Mouse (Mus musculus): ENCODE data around the gene Tgfbr3l.

Gene Tgfbr3l

GRCm38 (mm10) chr8:4247951-4248540, at the start of gene Tgfbr3l:
TSS of gene Tgfbr3l (plus strand) at chr8:4248214.
- in situ Hi-C loops (cut with MboI; ENCODE audit: unreplicated experiment in 2 of 2): loop anchor here (10.0 to 25.0 kb wide), 2 partner anchors 427 to 736 kb away; partner anchors contain the start of genes Mcoln1 (in 2 of the 2) and Pnpla6 (in 2 of the 2)

- in situ Hi-C loops (cut with MboI; ENCODE audit: unreplicated experiment in 2 of 2): no loop called here
Observed at GRCm38 (mm10) chr8:4201321-4201720, 46.7 kb upstream of the Tgfbr3l start.

GRCm38 (mm10) chr8:4205246-4206123, 42.5 kb upstream of the Tgfbr3l start:
- in situ Hi-C loops (cut with MboI; ENCODE audit: unreplicated experiment in 2 of 2): no loop called here

- in situ Hi-C loops (cut with MboI; ENCODE audit: unreplicated experiment in 2 of 2): no loop called here
Observed at GRCm38 (mm10) chr8:4206182-4207015, 41.6 kb upstream of the Tgfbr3l start.

GRCm38 (mm10) chr8:4207016-4207350, 41.0 kb upstream of the Tgfbr3l start:
- in situ Hi-C loops (cut with MboI; ENCODE audit: unreplicated experiment in 2 of 2): no loop called here

GRCm38 (mm10) chr8:4211097-4211496, 36.9 kb upstream of the Tgfbr3l start:
- in situ Hi-C loops (cut with MboI; ENCODE audit: unreplicated experiment in 2 of 2): no loop called here

- in situ Hi-C loops (cut with MboI; ENCODE audit: unreplicated experiment in 2 of 2): no loop called here
Observed at GRCm38 (mm10) chr8:4212809-4213209, 35.2 kb upstream of the Tgfbr3l start.

- in situ Hi-C loops (cut with MboI; ENCODE audit: unreplicated experiment in 2 of 2): no loop called here
Observed at GRCm38 (mm10) chr8:4213210-4214005, 34.6 kb upstream of the Tgfbr3l start.

GRCm38 (mm10) chr8:4214006-4214980, 33.7 kb upstream of the Tgfbr3l start:
- in situ Hi-C loops (cut with MboI; ENCODE audit: unreplicated experiment in 2 of 2): no loop called here

- in situ Hi-C loops (cut with MboI; ENCODE audit: unreplicated experiment in 2 of 2): no loop called here
Observed at GRCm38 (mm10) chr8:4216296-4216695, 31.7 kb upstream of the Tgfbr3l start.

- in situ Hi-C loops (cut with MboI; ENCODE audit: unreplicated experiment in 2 of 2): no loop called here
Observed at GRCm38 (mm10) chr8:4216791-4217621, 31.0 kb upstream of the Tgfbr3l start, which contains the start of gene Prr36. TSS of gene Prr36 (minus strand) at chr8:4217459.

- in situ Hi-C loops (cut with MboI; ENCODE audit: unreplicated experiment in 2 of 2): no loop called here
Observed at GRCm38 (mm10) chr8:4219617-4220016, 28.4 kb upstream of the Tgfbr3l start.

- in situ Hi-C loops (cut with MboI; ENCODE audit: unreplicated experiment in 2 of 2): no loop called here
Observed at GRCm38 (mm10) chr8:4222059-4222458, 26.0 kb upstream of the Tgfbr3l start.

GRCm38 (mm10) chr8:4226323-4226722, 21.7 kb upstream of the Tgfbr3l start:
- in situ Hi-C loops (cut with MboI; ENCODE audit: unreplicated experiment in 2 of 2): loop anchor here (25.0 kb wide), 1 partner anchor 714 kb away; the partner anchor contains the start of genes Mcoln1 (in 2 of the 2) and Pnpla6 (in 2 of the 2)

- in situ Hi-C loops (cut with MboI; ENCODE audit: unreplicated experiment in 2 of 2): loop anchor here (25.0 kb wide), 1 partner anchor 715 kb away; the partner anchor contains the start of genes Mcoln1 (in 2 of the 2) and Pnpla6 (in 2 of the 2)
Observed at GRCm38 (mm10) chr8:4226739-4227347, 21.2 kb upstream of the Tgfbr3l start, which contains the start of gene Lrrc8e. TSS of gene Lrrc8e (plus strand) at chr8:4226827.

- in situ Hi-C loops (cut with MboI; ENCODE audit: unreplicated experiment in 2 of 2): loop anchor here (25.0 kb wide), 1 partner anchor 716 kb away; the partner anchor contains the start of genes Mcoln1 (in 2 of the 2) and Pnpla6 (in 2 of the 2)
Observed at GRCm38 (mm10) chr8:4227919-4228318, 20.1 kb upstream of the Tgfbr3l start.

- in situ Hi-C loops (cut with MboI; ENCODE audit: unreplicated experiment in 2 of 2): loop anchor here (25.0 kb wide), 1 partner anchor 717 kb away; the partner anchor contains the start of genes Mcoln1 (in 2 of the 2) and Pnpla6 (in 2 of the 2)
Observed at GRCm38 (mm10) chr8:4229784-4230183, 18.2 kb upstream of the Tgfbr3l start.

Data from v-Abl transformed pro-B cells (cell line).